Mouse (Mus musculus) thymus, postnatal 4 days (tissue): ENCODE data around the gene Mcemp1.

ENCODE experiments used
- DNase-seq: peaks from one replicate; pipeline ENCODE4 v3.0.0; 2021

Gene Mcemp1

GRCm38 (mm10) chr8:3665507-3665906 is at the start of gene Mcemp1:
Gene Mcemp1 (plus strand): TSS chr8:3665754.
- DNase-seq = no peak

GRCm38 (mm10) chr8:3621199-3621970 is 44.2 kb upstream of the Mcemp1 start, which contains the start of the genes Xab2 and Pet100:
Gene Xab2 (minus strand): TSS chr8:3621316.
Gene Pet100 (plus strand): TSS chr8:3621548.
- peak; percentile 96 for DNase-seq

- no peak for DNase-seq
Measured at GRCm38 (mm10) chr8:3622119-3622518, 43.4 kb upstream of the Mcemp1 start.

GRCm38 (mm10) chr8:3625445-3625844 is 40.1 kb upstream of the Mcemp1 start, which contains the start of gene Pcp2:
Gene Pcp2 (minus strand): TSS chr8:3625545.
- no peak for DNase-seq

GRCm38 (mm10) chr8:3626971-3627370 is 38.6 kb upstream of the Mcemp1 start:
- no peak for DNase-seq

GRCm38 (mm10) chr8:3628014-3628413 is 37.5 kb upstream of the Mcemp1 start:
- peak; percentile 55 for DNase-seq

GRCm38 (mm10) chr8:3630647-3631477 is 34.7 kb upstream of the Mcemp1 start, which contains the start of gene Stxbp2:
Gene Stxbp2 (plus strand): TSS chr8:3630955.
- peak; percentile 93 for DNase-seq

- peak; percentile 40 for DNase-seq
Measured at GRCm38 (mm10) chr8:3631478-3631875, 34.1 kb upstream of the Mcemp1 start.

- peak; percentile 71 for DNase-seq
Measured at GRCm38 (mm10) chr8:3645804-3646203, 19.8 kb upstream of the Mcemp1 start.

GRCm38 (mm10) chr8:3646824-3647531 is 18.6 kb upstream of the Mcemp1 start:
- DNase-seq = no peak

- no peak for DNase-seq
Measured at GRCm38 (mm10) chr8:3647561-3647960, 18.0 kb upstream of the Mcemp1 start.

GRCm38 (mm10) chr8:3648268-3648667 is 17.3 kb upstream of the Mcemp1 start:
- no peak for DNase-seq

- DNase-seq = no peak
Measured at GRCm38 (mm10) chr8:3648990-3649389, 16.6 kb upstream of the Mcemp1 start.

GRCm38 (mm10) chr8:3652845-3653244 is 12.7 kb upstream of the Mcemp1 start:
- DNase-seq = no peak

- no peak for DNase-seq
Measured at GRCm38 (mm10) chr8:3654726-3655508, 10.6 kb upstream of the Mcemp1 start.

- DNase-seq = no peak
Measured at GRCm38 (mm10) chr8:3655526-3655925, 10.0 kb upstream of the Mcemp1 start, which contains the start of gene Retn. Gene Retn (plus strand): TSS chr8:3655770.

GRCm38 (mm10) chr8:3656725-3657381 is 8.7 kb upstream of the Mcemp1 start:
- DNase-seq = no peak

GRCm38 (mm10) chr8:3660889-3661288 is 4.7 kb upstream of the Mcemp1 start:
- DNase-seq = no peak

- DNase-seq = no peak
Measured at GRCm38 (mm10) chr8:3664405-3664804, 1.1 kb upstream of the Mcemp1 start.

- DNase-seq = no peak
Measured at GRCm38 (mm10) chr8:3670388-3670787, 4.8 kb downstream of the Mcemp1 start.

- DNase-seq = peak; percentile 96
Measured at GRCm38 (mm10) chr8:3671980-3672491, 6.5 kb downstream of the Mcemp1 start, which contains the start of gene Fcor. Gene Fcor (minus strand): TSS chr8:3672362.
